Mouse (Mus musculus) frontal cortex, adult (tissue): ENCODE measurements around the gene Ptprk.

Experiments used
- ATAC-seq: cut with Nextera tagmentation; 2 replicates; pipeline ENCODE4 v1.9.2; 2017; ENCODE audit warnings: mild to moderate bottlenecking, moderate library complexity, mixed read lengths; ENCODE audit not compliant: low TSS enrichment

Ptprk gene

DNA sequence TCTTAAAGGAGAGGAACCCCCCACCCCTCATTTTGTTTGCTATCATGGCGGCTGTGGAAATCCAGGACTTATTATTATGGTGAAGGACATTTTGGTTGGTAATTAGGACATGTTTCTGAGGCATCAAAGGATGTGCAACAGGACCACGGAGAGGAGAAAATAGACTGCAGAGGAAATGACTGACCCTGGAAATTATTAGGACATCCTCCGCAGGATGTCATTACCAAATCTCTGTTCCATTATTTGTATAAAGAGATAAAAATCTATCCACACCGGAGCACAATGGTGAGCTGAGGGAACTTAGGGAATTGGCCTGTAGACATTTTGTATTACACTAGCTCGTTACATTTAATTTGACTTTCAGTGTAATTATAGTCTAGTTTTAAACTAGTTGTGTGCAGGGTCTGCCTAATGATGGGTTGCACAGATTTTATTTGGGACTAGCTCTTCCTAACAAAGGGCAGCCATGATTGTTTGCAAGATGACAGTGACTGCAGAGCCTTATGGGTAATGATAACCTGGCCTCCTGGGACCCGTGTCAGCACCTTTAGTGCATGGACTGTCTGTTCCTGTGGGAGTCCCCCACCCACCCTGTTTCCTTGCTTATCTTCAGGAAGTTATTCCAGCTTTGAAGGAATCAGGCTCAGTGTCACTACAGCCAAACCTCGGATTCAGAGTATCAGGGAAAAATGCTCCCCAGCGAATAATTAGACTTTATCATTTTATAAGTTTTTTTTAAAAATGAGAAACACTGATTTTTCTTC, 38.4 kb downstream of the Ptprk start:
- no peak for ATAC-seq

GRCm38 (mm10) chr10:28113879-28114278, 39.3 kb downstream of the Ptprk start:
- ATAC-seq: peak; percentile 93

GRCm38 (mm10) chr10:28116982-28117381, 42.4 kb downstream of the Ptprk start:
- ATAC-seq: no peak

GRCm38 (mm10) chr10:28118783-28119365, 44.3 kb downstream of the Ptprk start:
- ATAC-seq: no peak

DNA sequence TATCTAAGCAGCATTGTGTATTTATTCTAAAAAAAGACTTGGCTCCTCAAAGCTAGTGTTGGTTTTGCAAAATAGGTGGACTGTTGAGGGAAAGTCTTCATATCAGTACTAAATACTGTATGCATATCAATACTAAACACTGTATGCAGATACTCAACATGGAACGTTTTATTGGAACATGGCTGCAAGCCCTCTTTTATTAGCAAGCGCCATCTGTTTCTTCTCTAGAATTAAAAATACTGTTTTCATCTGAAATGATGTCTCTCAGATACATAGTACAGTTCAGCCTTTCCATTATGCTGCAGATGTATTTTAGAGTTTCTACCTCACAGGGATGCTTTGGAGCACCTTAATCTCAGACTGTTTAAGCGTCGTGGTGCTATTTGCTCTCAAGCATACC, 49.3 kb downstream of the Ptprk start:
- 0 out of 2 replicates have a peak, but pooled peaks have one; percentile 28 for ATAC-seq

GRCm38 (mm10) chr10:28128011-28128410, 53.4 kb downstream of the Ptprk start:
- peak; percentile 89 for ATAC-seq

- ATAC-seq: peak; percentile 67
Measured at GRCm38 (mm10) chr10:28128450-28128849, 53.8 kb downstream of the Ptprk start.

- no peak for ATAC-seq
Measured at GRCm38 (mm10) chr10:28130422-28130821, 55.8 kb downstream of the Ptprk start.

DNA sequence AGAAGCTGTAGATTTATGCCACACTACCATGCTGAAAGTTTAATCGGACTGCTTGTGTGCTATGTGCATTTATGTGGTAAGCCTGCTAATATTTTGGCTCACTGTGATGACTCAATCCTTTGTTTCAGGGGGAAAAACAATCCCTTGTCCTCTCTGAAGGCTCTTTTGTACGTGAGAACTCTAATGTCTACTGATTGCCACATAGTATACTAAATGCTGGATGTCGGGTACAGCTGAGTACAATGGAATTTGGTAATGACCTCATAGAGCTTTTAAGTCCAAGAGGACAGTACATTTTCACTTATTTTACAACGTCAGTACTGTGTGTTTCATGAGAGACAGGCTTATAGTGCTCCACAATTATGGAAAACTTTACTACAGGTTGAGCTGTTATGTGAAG, 59.1 kb downstream of the Ptprk start:
- peak; percentile 54 for ATAC-seq

- ATAC-seq: no peak
Measured at GRCm38 (mm10) chr10:28138399-28138798, 63.8 kb downstream of the Ptprk start.

DNA sequence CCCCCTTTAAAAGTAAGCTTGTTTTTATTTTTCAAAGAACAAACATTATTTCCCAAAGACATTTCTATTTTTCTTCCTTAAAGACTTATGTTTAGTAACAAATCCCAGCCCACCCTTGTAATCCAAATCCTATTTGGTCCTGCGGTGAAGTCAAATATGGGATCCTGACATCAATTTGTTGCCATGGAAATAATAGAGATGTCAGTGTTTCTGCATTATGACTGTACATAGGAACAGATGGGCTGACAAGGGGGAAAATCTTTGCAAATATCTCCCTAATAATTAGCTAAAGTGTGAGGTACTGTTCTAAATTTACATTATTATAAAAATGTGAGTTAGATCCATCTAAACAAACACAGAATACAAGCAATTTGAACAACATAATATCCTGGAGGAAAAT, 69.8 kb downstream of the Ptprk start:
- ATAC-seq: no peak

DNA sequence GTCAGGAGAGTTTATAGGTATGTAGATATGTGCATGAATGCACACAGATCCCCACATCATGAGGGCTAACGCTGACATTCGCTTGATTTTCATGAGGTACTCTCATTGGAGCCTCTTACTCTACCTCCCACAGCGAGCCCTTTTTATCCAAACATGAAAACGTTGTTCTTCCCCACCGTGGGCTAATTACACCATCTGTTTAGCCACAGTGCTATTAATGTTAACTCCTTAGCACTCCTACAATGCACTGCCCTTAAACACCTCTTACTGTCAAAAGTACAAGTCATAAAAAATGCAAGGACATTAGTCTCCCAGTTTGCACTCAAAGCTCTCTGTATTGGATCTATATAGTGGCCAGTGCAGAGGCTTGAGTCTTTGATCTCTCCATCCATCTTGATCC, 70.7 kb downstream of the Ptprk start:
- ATAC-seq: no peak

DNA sequence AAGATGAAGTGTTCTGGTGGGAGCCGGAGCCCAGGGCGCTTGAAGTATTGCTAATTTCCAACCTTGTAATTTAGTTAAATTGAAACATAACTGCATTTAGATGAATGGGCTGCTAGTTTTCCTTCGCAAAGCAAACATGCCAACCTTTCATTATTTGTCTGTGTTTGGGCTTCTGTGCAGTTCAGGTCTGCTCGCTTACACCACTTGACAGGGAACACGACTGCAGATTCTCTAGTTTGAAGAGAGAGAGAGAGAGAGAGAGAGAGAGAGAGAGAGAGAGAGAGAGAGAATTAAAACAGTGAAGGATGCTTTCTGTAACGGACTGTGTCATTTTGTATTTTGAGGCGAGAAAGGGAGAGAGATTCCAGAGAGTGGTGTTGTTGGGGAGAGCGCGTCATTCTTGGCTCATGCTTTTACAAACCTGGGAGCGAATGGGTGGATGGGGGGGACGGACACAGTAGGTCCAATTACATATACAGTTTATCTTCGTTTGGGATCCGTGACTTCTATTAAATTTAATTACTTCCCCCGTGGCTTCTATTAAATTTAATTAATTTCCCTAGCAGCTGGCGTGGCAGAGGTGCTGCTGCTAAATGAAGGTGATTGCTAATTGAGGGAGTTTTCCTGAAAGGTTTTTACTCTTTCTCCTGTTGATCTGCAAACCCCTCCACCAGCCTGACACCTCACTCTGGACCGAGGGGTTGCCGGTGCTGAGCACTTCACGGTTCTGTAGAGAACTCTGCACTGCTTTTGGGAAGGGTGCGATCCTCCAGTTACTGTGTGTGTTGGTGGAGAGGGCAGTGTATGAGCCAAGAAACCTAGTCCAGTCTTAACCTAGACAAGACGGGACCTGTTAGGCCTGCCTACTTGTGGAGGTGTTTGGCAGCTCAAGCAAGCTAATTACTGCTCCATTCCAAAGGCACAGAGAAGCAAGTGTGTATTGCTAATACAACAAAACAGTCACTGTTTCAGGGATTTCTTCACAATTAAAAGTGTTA, 81.4 kb downstream of the Ptprk start:
- ATAC-seq: peak; percentile 79

GRCm38 (mm10) chr10:28159716-28160115, 85.1 kb downstream of the Ptprk start:
- ATAC-seq: no peak

DNA sequence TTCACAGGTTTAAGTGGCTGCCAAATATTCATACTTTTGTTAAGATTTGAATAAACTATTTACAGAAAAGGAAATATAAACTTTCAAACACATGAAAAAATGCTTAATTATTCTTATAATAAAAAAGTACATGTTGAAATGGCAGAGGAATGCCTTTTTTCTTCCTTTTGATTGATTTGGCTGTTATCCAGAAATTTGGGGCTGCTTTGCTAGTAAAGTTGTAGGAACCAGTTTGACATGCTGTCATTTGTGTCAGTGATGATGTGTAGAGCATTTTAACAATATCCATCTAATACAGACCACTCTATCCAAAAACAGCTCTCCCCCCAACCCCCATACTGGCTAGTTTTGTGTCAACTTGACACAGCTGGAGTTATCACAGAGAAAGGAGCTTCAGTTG, 86.7 kb downstream of the Ptprk start:
- no peak for ATAC-seq

DNA sequence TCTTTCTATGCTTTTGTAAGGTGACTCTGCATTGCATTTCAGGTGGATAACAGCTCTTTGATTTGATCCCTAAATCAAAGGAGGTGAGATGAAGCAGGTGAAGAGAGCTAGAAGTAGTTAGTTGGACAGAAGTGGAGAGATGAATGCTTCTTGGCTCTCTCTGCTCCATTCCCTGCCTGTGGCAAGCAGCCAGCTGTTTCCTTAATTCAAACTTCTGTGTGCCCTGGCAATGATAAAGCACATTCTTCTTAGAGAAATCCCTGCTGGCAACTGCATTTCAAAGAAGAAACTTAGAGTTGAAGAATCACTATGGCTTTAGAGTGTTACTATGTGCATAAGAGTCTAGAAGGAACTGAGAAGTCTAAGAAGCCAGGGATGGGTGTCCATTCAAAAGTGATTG, 89.6 kb downstream of the Ptprk start:
- ATAC-seq: peak; percentile 62

DNA sequence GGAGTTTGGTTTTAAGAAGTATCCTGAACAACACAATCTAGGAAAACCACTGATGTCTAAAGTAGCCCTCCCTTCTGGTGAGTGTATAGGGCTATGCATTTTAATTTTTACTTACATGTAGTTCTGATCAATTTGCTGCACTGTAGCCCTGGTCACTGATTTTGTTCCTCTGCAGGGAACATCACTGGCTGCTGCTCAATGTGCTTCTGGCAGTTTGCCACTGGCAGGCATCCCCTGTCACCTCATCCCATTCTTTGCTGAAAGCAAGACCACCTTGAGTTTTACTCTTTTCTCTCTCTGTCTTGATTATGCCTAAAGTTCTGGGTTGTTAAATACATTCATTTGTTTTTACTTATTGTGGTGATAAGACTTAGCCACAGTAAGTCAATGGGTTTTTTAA, 90.1 kb downstream of the Ptprk start:
- ATAC-seq: no peak

DNA sequence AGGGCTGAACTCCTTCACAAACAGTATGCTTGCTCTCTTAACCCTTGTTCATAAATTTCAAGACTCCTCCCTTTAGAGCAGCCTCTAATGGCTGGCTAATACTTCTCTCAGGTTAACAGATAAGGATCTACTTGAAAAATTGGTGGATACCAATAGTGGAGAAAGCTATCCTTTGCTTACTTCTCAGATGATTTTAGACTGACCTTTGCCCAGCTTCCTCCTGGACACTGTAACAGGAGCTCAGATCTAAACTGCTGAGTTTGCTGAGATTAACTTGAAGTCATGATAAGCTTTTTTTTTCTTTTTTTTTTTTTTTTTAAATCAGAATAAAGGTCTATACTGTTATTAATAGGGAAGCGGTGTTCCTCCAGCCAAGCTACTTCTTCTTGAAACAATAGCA, 92.0 kb downstream of the Ptprk start:
- ATAC-seq: no peak

DNA sequence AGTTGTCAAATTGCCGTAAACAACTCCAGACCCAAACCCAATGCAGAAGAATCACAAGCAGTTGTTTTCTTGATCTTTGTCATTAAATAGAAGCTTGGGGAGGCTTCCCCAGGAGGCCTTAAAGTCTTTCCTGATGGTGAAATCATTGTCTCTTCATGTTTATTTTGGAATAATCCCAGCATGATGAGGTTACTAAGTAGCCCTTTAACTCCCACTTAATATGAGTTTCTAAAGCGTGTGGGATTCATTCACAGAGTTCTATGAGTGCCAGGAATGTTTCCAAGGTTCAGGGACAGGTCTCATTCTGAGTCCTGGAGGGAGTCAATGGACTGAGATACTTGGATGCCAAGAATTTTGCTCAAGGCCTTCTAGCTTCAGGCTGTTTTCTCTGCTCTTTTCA, 92.5 kb downstream of the Ptprk start:
- ATAC-seq: no peak

- no peak for ATAC-seq
Measured at GRCm38 (mm10) chr10:28171196-28171595, 96.6 kb downstream of the Ptprk start.

DNA sequence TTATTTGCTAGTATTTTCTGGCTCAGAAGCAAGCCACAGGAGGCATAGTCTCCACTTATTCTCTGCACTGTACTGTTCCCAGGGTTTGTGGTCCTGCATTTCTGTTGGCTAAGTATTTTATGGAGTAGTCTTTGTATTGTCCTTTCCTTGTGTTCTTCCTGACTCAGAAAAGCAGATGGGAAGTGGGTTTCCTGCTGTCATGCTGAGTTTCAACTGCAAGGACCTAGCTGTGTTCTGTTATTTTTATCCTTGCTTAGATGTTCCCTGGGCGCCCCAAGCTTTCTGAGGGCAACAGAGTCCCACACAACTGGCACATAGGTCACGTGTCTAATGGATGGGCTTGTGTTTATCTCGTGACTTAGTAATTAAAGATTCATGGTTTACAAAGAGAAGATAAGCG, 104.3 kb downstream of the Ptprk start:
- ATAC-seq: peak; percentile 86

GRCm38 (mm10) chr10:28182081-28182480, 107.5 kb downstream of the Ptprk start:
- ATAC-seq: no peak
